ENCODE assay signal across 20 mouse cellular contexts in the genomic region with DNA sequence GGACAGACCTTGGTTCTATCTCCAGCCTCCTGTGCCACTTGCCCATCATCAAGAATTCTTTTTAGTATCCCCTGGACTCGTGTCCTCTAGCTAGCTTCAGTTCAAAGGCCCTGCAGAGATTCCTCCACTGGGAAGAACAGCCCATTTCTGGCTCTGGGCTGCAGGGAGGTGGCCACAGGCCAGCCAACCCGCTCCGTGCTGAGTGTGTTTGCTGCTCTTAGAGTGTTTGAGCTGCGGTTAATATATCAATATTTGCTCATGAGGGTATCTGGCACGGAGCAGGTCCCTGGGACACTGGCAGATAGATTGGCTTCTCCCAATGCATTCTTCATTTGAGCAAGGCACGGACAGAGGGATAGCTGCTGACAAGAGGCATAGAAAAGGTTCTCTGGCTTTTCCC.
A peak's percentile ranks its signal among the peaks of the same experiment; 100 is the strongest.
DNase-seq lines count a peak whose midpoint lies in the region; ATAC-seq and TF ChIP-seq lines count a peak whose summit lies in the region.
"Had no signal": no experiment of that assay in that cellular context is flagged by ENCODE, and none has a peak within 500 bp of the region (broad histone marks: within the 10 kb centered on the region; RNA-seq: fewer than 3 reads in every experiment).

No protein-coding gene starts in this region.

- no peak overlapping the region for H3K4me2 ChIP-seq in lung, embryonic 15.5 days
- H3K4me2 ChIP-seq in stomach, embryonic 14.5 days (replicated peaks; ENCODE audit: low read depth, low read length) = no peak overlapping the region
- no peak overlapping the region for H3K4me2 ChIP-seq in forebrain, postnatal 0 days (ENCODE audit: low read depth)
- H3K4me2 ChIP-seq: embryonic facial prominence, embryonic 15.5 days; hindbrain, embryonic 14.5 days; intestine, embryonic 15.5 days; neural tube, embryonic 12.5 days had no signal

- peaks cover 53% of the 10 kb centered on the region for H3K4me1 ChIP-seq in lung, embryonic 15.5 days
- H3K4me1 ChIP-seq in stomach, embryonic 14.5 days (ENCODE audit: control insufficient read depth, insufficient read depth, low read length) = peaks cover 15% of the 10 kb centered on the region
- peaks cover 8% of the 10 kb centered on the region for H3K4me1 ChIP-seq in forebrain, postnatal 0 days (ENCODE audit: insufficient read depth)

- H3K9ac ChIP-seq in lung, embryonic 15.5 days = no peak overlapping the region
- H3K9ac ChIP-seq in stomach, embryonic 14.5 days (replicated peaks; ENCODE audit: low read depth, low read length) = no peak overlapping the region
- H3K9ac ChIP-seq in forebrain, postnatal 0 days = no peak overlapping the region
- H3K9ac ChIP-seq: embryonic facial prominence, embryonic 15.5 days; hindbrain, embryonic 14.5 days; intestine, embryonic 15.5 days; liver, embryonic 14.5 days; neural tube, embryonic 12.5 days had no signal

- 35% methylated on average over 6 of the region's 6 CpGs for WGBS in lung, embryonic 15.5 days
- WGBS in stomach, embryonic 14.5 days = 38% methylated on average over 6 of the region's 6 CpGs
- 83% methylated on average over 6 of the region's 6 CpGs for WGBS in forebrain, postnatal 0 days

- H3K36me3 ChIP-seq in lung, embryonic 15.5 days = no peaks in the 10 kb centered on the region
- no peaks in the 10 kb centered on the region for H3K36me3 ChIP-seq in stomach, embryonic 14.5 days (ENCODE audit: control insufficient read depth, insufficient read depth, low read length)
- no peaks in the 10 kb centered on the region for H3K36me3 ChIP-seq in forebrain, postnatal 0 days (ENCODE audit: insufficient read depth)
- H3K36me3 ChIP-seq: embryonic facial prominence, embryonic 15.5 days; intestine, embryonic 15.5 days; midbrain, embryonic 10.5 days; neural tube, embryonic 12.5 days had no signal

- H3K27ac ChIP-seq in layer of hippocampus, adult 2 months = peak overlapping the region; percentile 87
- no peak overlapping the region for H3K27ac ChIP-seq in lung, embryonic 15.5 days
- no peak overlapping the region for H3K27ac ChIP-seq in stomach, embryonic 14.5 days (ENCODE audit: low read length)
- no peak overlapping the region for H3K27ac ChIP-seq in forebrain, postnatal 0 days (ENCODE audit: low read depth, low read length)
- H3K27ac ChIP-seq: embryonic facial prominence, embryonic 15.5 days; hindbrain, embryonic 14.5 days; intestine, embryonic 15.5 days; liver, embryonic 14.5 days; midbrain, embryonic 10.5 days; neural tube, embryonic 12.5 days had no signal

- H3K9me3 ChIP-seq in lung, embryonic 15.5 days = no peaks in the 10 kb centered on the region
- no peaks in the 10 kb centered on the region for H3K9me3 ChIP-seq in stomach, embryonic 14.5 days (ENCODE audit: control insufficient read depth, low read depth, low read length)
- H3K9me3 ChIP-seq in forebrain, postnatal 0 days (ENCODE audit: low read length) = no peaks in the 10 kb centered on the region
- H3K9me3 ChIP-seq: embryonic facial prominence, embryonic 15.5 days; intestine, embryonic 15.5 days; midbrain, embryonic 10.5 days; neural tube, embryonic 12.5 days had no signal

- ATAC-seq in lung, embryonic 15.5 days (ENCODE audit: borderline replicate concordance, extremely low read depth, low FRiP score, low TSS enrichment) = peak; percentile 15; the same call in 1 of the 2 replicates
- peak; percentile 43; the same call in 1 of the 2 replicates for ATAC-seq in stomach, embryonic 14.5 days (ENCODE audit: insufficient number of reproducible peaks, insufficient read depth, low FRiP score, low read depth)
- no peak for ATAC-seq in forebrain, postnatal 0 days
- ATAC-seq: intestine, embryonic 15.5 days had no signal

- DNase-seq in cerebellum, postnatal 10 days = peak; percentile 53 to 61
- no peak for DNase-seq in cerebellum, adult 9-11 months
- no peak for DNase-seq in layer of hippocampus, adult 2 months (ENCODE audit: low spot score in 2 of 2)
- no peak for DNase-seq in layer of hippocampus, adult 11-12 months (ENCODE audit: low spot score)
- DNase-seq in spleen, postnatal 10 days (ENCODE audit: low spot score in 2 of 2) = no peak
- no peak for DNase-seq in forebrain, postnatal 0 days
- DNase-seq: cerebellum, adult 11 months; gastrocnemius, postnatal 14 days; kidney, postnatal 4 days; layer of hippocampus, postnatal 36 days; spleen, adult 18-20 months; thymus, postnatal 36 days had no signal

- no peak overlapping the region for H3K4me3 ChIP-seq in layer of hippocampus, adult 2 months
- no peak overlapping the region for H3K4me3 ChIP-seq in lung, embryonic 15.5 days
- no peak overlapping the region for H3K4me3 ChIP-seq in stomach, embryonic 14.5 days (ENCODE audit: low read depth, low read length)
- H3K4me3 ChIP-seq in forebrain, postnatal 0 days (ENCODE audit: low read depth, low read length) = no peak overlapping the region
- H3K4me3 ChIP-seq: embryonic facial prominence, embryonic 15.5 days; intestine, embryonic 15.5 days; midbrain, embryonic 10.5 days; neural tube, embryonic 12.5 days had no signal

- TF ChIP-seq CTCF in layer of hippocampus, adult 2 months (conservative IDR thresholded peaks at IDR 0.05) = no peak
- TF ChIP-seq CTCF in forebrain, postnatal 0 days (IDR thresholded peaks at IDR 0.05; ENCODE audit: low read depth) = no peak

- peaks cover 18% of the 10 kb centered on the region; the same call in 1 of the 2 replicates for H3K27me3 ChIP-seq in lung, embryonic 15.5 days
- H3K27me3 ChIP-seq in stomach, embryonic 14.5 days (ENCODE audit: control insufficient read depth, insufficient read depth, low read length) = no peaks in the 10 kb centered on the region
- H3K27me3 ChIP-seq in forebrain, postnatal 0 days (ENCODE audit: insufficient read depth, low read length) = no peaks in the 10 kb centered on the region
- H3K27me3 ChIP-seq: embryonic facial prominence, embryonic 15.5 days; intestine, embryonic 15.5 days had no signal

Comparison
In these comparisons a context has a peak if more than half of its experiments do, and no peak if none do; other contexts are left out.
1. DNase-seq: peak in cerebellum, postnatal 10 days (2 of 2); none in cerebellum, adult 9-11 months (single experiment), layer of hippocampus, adult 2 months (0 of 2), layer of hippocampus, adult 11-12 months (single experiment), spleen, postnatal 10 days (0 of 2) and forebrain, postnatal 0 days (single experiment).